Mouse (Mus musculus): ENCODE data around the gene Tbcd.

Gene Tbcd

DNA sequence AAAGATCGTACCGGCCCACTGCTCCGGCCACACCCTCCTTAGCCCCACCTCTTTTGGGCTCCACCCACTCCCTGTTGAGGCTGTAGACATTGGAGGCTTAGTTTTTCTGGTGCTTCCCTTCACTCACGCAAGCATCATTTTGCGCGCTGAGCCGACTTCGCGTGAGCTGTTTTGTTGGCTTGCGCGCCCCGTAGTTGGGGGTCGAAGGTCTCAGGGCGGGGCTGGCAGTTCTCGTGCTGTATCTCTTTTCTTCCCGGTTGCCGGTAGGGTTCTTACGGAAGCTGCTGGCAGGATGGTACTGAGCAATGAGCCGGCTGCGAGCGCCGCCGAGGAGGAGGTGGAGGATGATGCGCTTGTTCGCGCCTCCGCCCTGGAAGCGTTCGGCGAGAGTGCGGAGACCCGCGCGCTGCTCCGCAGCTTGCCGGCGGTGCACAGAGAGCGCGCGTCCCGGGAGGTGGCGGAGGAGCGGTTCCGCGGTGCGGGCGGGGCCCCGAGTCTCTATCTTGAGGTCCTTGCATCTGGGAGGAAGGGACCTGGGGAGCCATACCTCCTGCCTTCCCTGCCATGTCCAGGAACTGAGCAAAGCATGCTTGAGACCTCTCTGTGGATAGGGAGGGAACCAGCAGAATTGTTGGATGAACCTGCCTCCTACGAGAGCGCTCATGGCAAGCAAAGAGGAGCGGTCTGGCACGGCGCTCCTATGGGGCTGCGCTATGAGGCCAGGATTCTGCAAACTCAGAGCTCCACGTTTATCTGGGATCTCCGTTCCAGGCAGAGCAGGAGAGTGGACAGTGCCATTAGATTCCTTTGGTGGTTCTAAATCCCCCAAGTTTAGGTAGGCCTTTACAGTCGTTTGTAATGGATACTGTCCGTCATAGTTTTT, at the start of gene Tbcd:
Tbcd (plus strand) TSS at position 197 of the 883 bp plus-strand sequence.
- peak; percentile 92 for DNase-seq (ENCODE audit: low spot score)

DNA sequence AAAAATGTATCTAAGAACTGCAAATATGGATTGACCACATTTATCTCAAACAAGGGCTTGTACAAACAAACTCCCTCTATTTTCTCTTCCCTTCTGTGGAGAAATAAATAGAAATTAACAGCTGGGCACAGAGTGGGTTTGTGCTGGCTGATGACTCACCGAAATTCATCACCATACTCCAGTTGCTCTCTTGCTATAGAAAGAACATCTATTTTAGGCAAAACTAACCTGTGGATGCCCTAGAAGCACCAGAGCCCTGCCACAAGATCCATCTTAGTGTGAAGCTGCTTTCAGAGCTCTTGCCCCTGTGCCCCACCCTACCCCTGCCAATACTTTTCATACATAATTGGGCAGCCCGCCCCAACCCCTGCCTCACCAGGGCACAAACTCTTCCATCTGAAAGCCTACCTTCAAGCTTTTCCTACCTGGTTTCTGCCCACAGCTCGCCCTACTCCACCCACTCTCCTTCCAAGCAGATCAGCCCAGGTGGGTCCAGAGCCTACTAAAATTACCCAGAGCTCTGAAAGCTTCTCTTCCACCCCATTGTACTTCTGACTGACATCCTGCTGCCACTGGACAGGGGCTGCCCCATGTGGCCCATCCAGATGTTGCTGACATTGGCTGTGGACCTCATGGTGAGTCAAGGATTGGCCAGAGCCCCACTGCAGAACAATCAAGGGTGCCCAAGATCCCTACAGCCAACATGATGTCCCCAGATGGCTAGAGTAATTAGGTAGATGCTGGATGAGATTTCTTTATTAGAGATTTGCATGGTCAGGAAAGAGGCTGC, 44.2 kb upstream of the Tbcd start:
- DNase-seq (ENCODE audit: low spot score): no peak

DNA sequence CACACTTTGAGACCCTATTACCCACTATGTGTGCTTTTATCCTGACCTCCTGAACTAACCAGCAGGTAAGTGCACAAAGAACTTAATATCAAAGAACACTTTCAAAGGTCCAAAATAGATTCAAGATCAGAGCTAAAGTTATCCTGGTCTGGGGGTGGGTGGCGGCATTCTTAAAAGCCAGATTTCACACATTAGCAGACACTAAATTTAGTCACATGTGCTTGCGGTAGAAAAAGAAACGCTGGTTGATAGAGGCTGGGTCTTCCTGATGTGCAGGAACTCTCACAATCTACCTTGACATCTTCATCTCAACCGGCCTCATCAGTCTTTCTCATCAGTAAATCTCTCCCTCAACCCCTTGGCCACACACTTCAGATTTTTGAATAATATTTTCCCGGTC, 37.0 kb upstream of the Tbcd start:
- no peak for DNase-seq (ENCODE audit: low spot score)

DNA sequence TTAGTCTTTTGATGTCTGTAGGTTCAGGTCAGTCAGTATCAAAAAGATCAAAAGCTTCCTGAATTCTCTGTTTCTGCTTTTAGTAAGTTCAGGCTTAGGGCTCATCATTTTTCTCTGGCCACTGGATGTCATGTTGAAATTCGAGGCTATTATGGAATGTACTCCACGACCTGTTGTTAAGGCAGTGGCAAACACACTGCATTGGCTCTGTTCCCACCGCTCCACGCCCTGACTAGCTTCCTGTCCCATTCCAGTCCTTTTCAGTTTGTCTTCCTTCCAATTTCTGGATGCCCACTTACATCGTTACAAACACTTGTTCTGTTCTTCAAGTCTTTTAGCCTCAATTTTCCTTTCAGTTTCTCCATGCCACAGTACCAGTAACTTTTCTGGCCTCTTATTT, 36.4 kb upstream of the Tbcd start:
- no peak for DNase-seq (ENCODE audit: low spot score)

DNA sequence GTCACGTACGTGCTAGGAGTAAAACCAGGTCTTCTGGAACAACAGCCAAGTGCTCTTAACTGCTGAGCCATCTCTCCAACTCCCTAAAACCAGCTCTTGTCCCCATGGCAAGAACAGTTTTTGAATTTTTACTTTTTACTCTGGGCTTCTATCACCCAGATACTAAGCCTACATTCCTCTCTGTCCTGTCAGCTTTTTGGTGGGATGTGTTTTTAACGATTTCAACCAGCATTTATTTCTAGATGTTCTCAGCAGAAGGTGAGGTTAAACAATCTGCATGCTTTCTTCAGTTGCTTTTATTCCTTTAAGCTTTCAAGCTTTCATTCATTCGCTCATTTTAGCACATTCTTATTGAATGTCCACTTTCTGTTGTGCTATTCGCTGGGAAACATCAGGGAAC, 33.8 kb upstream of the Tbcd start:
- DNase-seq (ENCODE audit: low spot score): no peak

DNA sequence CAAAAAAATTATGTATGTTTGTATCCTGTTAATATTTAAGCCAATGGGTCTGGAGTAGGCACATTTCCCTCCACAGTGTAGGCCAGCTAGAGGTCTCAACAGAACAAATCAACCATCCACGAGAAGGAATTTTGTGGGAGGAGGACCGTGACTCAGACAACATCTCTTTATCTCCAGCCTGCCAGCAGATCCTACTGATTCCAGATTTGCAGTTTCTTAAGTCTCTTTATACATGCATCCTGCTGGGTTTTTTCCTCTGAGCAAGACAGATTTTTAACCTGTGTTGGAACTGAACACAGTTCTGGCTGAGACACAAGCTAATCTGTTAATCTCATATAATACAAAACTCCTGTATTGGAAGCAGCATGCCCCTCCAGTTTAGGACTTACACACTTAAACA, 32.8 kb upstream of the Tbcd start:
- no peak for DNase-seq (ENCODE audit: low spot score)

DNA sequence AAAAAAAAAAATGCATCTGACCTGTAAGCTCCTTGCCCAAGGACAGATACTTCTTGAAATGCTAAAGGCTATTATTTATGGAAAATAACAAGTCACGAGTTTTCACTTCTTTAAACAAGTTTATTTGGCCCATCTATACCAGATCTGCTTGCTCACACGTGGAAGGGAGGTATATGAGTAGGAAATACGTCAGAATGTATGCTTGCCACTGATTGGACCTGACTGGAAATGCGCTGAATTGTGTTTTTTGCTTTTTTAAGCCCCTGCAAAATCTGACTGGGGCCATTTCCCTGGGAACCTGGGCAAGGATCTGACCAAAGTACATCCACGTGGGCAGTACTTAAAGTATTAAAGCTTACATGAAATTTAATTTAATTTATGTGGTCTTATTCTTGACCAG, 31.4 kb upstream of the Tbcd start:
- DNase-seq (ENCODE audit: low spot score): no peak

DNA sequence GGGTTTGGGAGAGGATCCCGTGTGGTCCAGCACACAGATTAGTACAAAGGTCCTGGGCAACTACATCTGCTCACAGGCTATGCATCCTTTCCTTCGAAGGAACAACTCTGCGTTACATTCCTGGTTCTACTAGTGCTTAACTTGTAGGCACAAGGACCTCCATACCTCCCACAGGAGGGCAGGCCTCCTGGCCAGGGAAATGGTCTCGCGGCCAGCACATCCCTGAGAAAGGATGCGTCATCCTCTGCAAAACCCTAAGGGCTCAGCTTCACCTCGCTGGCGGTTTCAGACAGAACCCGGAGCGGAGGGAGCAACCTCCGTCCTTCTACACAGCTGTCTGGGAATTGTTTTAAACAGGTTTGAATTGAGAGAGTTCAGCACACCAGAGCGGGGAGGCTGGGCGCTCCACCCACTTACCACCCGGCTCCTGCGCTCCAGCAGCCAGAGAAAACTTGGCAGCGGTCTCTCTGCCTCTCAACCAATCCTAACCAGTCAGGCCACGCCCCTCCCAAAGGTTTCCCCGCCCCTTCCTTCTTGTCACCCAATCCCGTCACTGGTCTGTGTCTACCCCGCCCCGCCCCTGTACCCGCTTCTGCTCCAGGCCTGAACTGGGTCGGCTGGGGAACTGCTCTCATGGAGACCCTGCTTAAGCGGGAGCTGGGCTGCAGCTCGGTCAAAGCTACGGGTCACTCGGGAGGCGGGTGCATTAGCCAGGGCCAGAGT, 30.8 kb upstream of the Tbcd start, which contains the start of gene Fn3krp:
Fn3krp (plus strand) TSS at position 572 of the 723 bp plus-strand sequence.
- DNase-seq (ENCODE audit: low spot score): peak; percentile 98

DNA sequence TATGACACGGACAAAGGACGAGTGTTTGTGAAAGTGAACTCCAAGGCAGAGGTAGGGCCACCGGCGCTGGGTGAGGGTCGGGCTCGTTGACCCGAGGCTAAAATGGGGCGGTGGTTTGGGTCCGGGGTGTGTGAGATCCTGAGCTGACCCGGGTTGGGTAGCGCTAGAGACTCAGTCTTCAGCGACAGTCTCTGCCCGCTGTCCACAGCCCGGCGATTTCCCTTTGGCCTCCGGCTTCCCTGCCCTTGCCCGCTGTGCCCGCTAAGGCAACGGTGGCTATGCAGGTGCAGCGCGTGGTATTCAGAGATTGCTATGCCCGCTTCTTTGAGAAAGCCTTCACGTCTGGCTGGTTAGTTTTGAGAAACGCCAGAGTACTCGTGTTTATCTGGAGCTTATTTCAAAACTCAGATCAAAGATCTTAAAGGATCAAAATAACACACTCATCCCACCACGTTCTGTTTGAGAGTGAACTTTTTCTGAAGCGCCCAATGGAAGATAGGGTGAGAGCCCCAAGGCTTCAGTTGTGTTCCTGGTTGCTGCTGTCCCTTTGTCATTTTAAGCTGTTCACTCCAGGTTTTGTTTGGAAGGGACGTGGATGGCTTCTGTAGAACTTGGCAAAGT, 30.1 kb upstream of the Tbcd start:
- DNase-seq (ENCODE audit: low spot score): no peak

DNA sequence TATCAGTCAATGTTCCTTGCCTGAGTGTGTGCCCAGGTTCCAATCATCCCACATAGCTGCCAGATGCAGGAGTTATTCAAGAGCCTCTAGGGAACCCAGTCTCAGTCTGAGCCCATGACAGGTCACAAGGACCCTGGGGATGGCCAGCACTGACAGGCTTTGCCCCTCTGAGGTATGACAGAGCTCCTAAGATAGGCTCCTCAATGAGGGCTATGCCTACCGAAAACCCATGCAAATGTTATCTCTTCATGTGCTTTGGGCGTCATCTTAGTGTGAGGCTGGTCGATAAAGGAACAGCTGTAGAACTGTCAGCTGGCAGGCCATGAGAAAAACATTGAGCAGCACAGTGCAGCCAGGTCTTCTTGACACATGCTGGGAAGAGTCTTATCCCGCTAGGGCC, 18.4 kb upstream of the Tbcd start:
- DNase-seq (ENCODE audit: low spot score): no peak

DNA sequence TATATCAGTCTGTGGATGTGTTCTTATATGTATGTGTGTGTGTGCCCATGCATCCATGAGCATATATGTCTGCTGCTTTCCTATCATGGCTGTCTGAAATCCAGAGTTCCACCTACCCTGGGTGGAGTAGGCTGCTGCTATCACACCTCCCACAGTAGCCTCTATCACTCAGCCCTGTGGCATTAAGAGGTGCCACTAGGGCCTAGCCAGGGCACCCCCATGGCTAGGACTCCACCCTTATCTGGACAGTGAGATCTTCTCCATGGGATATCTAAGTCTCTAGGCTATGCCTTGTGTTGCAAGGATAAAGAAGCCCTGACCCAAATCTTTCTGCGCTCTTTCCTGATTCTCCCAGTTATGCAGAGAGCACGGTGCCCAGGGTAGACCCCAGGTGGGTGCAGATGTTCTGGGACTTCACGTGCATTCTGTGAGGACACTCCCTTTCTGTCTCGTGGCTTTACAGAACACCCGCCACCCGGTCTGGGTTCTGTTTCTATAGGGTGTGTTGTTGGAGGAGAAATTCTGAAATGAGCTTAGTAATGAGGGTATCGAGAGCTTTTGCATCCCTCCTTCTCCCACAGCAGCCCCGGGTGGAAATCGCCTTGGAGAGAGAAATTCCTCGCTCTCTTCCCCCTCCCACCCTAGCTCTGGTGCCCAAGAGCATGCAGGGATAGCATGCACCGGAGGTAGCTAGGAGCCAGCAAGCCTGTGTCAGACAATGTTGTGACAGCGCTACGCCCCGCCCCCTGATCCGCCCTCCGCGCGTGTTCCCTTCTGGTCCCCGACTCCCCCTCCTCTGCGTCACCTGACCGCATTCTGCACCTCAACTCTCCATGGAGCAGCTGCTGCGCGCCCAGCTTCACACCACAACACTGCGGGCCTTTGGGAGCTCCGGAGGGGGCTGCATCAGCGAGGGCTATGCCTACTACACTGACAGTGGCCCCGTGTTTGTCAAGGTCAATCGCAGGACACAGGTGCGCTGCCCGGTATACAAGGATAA, 17.3 kb upstream of the Tbcd start, which contains the start of gene Fn3k:
Fn3k (plus strand) TSS at position 758 of the 1,000 bp plus-strand sequence.
- peak; percentile 79 for DNase-seq (ENCODE audit: low spot score)

DNA sequence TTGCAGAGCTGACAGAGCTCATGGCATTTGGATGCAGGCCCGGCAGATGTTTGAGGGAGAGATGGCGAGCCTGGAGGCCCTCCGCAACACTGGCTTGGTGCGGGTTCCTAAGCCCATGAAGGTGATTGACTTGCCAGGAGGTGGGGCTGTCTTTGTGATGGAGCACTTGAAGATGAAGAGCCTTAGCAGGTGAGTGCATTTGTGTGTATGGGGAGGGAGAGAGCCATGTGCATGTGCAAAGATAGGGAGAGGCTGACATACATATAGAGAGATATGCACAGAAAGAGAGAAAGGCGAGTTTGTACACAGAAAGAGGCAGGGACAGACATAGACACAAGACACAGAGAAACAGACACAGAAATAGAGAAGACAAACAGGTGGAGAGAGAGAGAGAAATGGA, 14.5 kb upstream of the Tbcd start:
- DNase-seq (ENCODE audit: low spot score): no peak

DNA sequence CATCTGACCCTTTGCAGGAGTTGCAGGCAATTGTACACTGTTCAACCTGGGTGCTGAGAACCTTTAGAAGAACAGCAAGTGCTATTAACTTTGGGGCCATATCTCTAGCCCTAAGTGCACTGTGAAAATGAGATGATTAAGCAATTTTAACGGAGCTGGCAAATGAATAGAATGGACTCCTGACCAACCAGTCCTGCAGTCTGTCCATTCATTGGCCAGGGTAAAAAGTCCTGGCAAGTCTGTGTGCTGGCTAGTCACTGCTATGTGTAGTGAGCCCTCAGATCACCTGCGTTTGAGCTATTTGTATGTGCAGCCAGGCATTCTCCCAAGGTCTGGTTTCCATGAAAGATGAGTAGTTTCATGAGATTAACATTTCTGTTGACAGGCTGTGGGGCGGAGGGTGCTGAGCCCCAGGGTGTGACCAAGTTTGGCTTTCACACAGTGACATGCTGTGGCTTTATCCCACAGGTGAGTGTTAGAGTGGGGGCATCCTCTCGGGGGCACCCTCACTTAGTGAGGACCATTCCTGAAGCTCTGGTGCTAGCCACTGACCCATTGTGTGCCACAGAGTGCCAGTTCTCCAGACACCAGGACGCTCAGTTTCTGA, 12.0 kb upstream of the Tbcd start:
- no peak for DNase-seq (ENCODE audit: low spot score)

DNA sequence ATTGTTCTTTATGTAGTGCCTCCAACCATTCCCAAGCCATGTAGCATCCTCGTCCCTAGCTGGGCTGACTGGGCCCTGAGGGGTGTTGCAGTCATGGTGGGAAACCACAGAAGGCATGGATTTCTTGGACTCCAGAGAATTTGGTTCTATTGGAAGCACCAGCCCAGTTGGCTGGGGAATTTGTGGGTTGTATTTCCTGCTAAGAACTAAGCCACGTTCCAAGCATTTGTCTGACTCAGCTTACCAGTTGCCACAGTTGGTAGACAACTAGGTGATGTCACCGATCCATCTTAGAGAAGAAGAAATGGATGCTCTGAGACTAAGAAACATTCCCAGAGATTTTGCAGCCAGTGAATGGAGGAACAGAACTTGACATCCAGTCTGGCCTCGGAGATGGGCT, 10.1 kb upstream of the Tbcd start:
- DNase-seq (ENCODE audit: low spot score): no peak

DNA sequence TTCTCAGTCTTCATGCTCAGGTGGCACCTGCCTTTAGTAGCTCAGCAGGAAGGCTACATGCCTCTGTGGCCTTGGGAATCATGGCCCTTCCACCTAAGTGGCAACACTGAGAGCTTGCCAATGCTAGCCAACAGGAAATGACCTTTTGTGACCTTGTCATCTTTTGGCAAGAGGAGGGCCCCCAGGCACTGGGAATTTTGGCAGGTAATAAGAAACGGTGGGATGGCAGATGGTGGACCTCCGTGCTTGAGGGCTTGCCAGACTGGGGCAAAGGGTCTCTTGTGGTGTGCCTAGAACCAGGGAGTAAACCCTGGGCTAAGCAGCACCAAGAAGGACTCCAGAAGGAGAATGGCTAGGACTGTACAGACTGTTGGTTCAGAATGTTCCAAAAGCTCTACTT, 9.7 kb upstream of the Tbcd start:
- no peak for DNase-seq (ENCODE audit: low spot score)

DNA sequence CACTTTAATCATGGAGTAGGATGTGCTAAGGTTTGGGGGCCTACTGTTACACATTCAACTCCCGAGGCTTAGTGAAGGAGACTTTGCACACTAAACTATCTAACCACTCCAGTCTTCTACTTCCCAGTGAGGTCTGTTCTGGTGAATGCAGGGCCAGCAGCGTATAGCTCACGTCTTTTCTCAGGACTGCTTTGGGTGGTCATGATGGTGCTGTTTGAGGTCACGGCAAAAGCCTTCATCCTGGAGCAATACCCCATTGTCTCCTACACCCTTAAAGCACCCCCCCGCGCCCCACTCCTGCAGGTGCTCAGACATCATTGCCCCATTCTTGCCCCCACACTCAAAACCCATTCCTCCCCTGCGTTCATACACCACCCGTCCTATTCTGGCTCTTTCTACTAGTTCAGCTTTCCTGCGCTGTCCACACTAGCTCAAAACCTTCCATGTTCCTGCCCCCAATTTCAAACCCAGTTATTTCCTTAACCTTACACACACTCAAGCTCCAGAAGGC, 478 bp upstream of the Tbcd start:
- no peak for DNase-seq (ENCODE audit: low spot score)

DNA sequence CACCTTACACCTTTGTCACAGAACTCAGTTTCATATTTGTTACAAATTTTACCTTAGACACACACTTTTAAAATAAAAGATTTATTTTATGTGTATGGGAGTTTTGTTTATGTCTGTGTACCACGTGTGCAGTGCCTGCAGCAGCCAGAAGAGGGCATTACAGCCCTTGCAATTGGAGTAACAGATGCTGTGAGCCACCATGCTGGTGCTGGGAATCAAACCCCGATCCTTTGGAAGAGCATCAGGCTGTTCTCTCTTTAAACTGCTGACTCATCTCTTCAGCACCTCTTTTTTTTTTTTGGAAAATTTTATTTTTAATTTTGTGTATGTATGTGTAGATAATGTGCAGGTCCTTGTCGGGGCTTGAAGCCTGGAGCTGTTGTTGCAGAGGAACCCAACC, 6.1 kb downstream of the Tbcd start:
- DNase-seq (ENCODE audit: low spot score): no peak

DNA sequence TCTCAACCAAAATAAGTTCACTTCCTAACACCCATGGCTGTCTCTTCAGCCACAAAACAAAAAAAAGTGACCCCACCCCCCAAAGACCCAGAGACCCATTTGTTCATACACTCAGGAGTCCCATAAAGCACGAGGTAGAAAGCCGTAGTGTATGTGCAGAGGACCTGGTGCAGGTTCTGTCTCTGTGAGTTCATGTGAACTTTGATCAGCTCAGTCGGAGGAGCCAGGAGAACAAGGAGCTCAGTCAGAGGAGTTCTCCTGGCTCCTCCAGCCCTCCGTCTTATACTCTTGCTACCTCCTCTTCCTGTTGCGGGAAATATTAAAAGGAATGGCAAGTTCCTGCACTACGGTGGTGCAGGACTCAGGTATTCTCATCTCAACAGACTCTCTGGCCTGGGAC, 15.7 kb downstream of the Tbcd start:
- DNase-seq (ENCODE audit: low spot score): no peak

DNA sequence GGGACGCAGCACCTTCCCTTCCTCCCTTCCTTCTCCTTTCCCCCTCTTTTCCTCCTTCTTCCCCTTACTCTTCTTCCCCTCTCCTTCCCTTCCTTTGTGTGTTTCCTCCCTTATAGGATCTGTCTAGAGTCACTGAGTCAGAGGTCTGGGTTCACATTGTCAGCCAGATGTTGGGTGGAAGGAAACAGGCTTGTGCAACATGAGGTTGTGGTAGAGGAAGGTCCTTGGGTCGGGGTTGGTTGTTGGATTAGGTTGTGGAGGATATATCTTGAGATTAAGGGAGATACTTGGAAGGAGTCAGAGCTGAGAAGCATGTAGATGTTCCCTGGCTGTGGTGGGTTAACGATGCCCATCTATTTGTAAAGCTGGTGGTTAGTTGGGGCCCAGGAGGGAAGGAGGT, 23.1 kb downstream of the Tbcd start:
- no peak for DNase-seq (ENCODE audit: low spot score)
